Mouse (Mus musculus) thymus, adult 2 months (tissue): ENCODE measurements around the gene Tjp1. TPM values are rescaled to one million over a fixed set of nuclear protein-coding genes. Genes with fewer than 3 reads are reported as not detected.

ENCODE experiments used
- DNase-seq: peaks from one replicate; pipeline ENCODE4 v3.0.0; 2021
- H3K27ac ChIP-seq: fragments of 200-500 bp; 2 replicates; pipeline ENCODE4 v1.5.1; 2012; ENCODE audit warnings: low read length, control low read depth; ENCODE audit not compliant: control insufficient read depth, insufficient read depth
- H3K27me3 ChIP-seq: fragments of 200-500 bp; 2 replicates; pipeline ENCODE4 v1.6.1; 2012; ENCODE audit warnings: mild to moderate bottlenecking, low read length, moderate library complexity, mixed read lengths; ENCODE audit not compliant: control insufficient read depth, insufficient read depth
- H3K36me3 ChIP-seq: fragments of 200-500 bp; 2 replicates; pipeline ENCODE4 v1.6.1; 2012; ENCODE audit warnings: mild to moderate bottlenecking, low read length, moderate library complexity; ENCODE audit not compliant: control insufficient read depth, insufficient read depth
- H3K4me1 ChIP-seq: fragments of 200-500 bp; replicated peaks from 2 replicates; pipeline ENCODE4 v1.6.1; 2012; ENCODE audit warnings: low read length; ENCODE audit not compliant: control insufficient read depth, insufficient read depth
- H3K4me3 ChIP-seq: fragments of 200-500 bp; 2 replicates; pipeline ENCODE4 v1.5.1; 2012; ENCODE audit warnings: mild to moderate bottlenecking, low read length, control low read depth, moderate library complexity; ENCODE audit not compliant: control insufficient read depth, insufficient read depth
- CTCF ChIP-seq: fragments of 200-500 bp; IDR thresholded peaks from 2 replicates; pipeline ENCODE4 v1.5.1; 2012; ENCODE audit warnings: mild to moderate bottlenecking, control low read depth, low read length, moderate library complexity, borderline replicate concordance; ENCODE audit not compliant: control insufficient read depth, poor library complexity, insufficient read depth; ENCODE audit errors: extremely low read depth
- POLR2A ChIP-seq: fragments of 200-500 bp; IDR thresholded peaks from 2 replicates; pipeline ENCODE4 v1.6.1; 2012; ENCODE audit warnings: mild to moderate bottlenecking, low read length, control low read depth, moderate library complexity; ENCODE audit not compliant: control insufficient read depth, poor library complexity, insufficient read depth; ENCODE audit errors: extremely low read depth
- WGBS: fragments of 180-500 bp; shearing (Covaris S2); methylation state at CpG from one replicate; pipeline ENCODE4 v1.1.7; 2018; 5-methylcytosine and 5-hydroxymethylcytosine counted together
- polyA plus RNA-seq: library from polyadenylated mRNA; depleted of rRNA; stranded (reverse); fragments of >200 nt; gene quantifications from 2 replicates; pipeline ENCODE4 v1.2.3, GENCODE M21; 2012

Gene Tjp1
- polyA plus RNA-seq, 1 experiment = 3.6 TPM

DNA sequence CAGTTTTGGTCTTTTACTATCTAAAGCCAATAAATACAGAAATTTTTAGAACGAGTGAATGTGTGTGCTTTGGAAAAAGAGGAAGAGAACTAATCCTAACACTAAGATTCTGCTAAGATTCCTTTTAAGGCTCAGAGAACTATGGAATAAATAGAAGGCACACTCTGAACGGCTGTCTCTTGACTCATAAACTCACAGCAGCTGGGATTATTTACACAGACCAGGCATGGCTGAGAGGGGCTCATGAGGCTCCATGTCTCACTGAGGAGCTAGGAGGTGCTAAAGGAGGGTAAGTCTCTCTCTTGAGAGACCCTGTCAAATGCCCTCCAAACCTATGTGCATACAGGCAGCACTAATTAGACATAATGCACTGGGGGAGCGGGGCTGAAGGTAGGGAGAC is 167.3 kb downstream of the Tjp1 start:
- TF ChIP-seq CTCF = no peak
- no peak for TF ChIP-seq POLR2A
- H3K36me3 ChIP-seq = no peaks in the 10 kb centered on the region
- no peak overlapping the region for H3K27ac ChIP-seq
- H3K4me3 ChIP-seq = no peak overlapping the region
- H3K4me1 ChIP-seq = no peaks in the 10 kb centered on the region
- WGBS = 61% methylated on average over 3 of the region's 3 CpGs
- no peaks in the 10 kb centered on the region; the same call in 1 of the 2 replicates for H3K27me3 ChIP-seq
- DNase-seq = no peak

DNA sequence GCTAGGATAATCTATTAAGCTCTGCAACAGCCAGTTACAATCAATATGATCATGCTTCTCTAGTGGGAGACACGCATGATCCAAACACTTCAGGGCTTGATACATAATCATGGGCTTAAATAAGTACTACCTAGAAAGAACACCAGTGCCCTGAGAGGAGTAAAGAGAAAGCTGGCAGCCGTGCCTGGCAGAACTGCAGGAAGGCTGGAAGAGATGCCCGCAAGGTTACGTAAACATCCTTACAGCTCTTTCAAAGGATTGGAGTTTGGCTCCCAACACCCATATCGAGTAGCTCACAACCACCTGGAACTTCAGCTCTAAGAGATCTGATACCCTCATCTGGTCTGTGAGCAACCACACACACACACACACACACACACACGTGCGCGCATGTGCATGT is 167.8 kb downstream of the Tjp1 start:
- no peak overlapping the region for H3K4me3 ChIP-seq
- no peak overlapping the region for H3K27ac ChIP-seq
- no peaks in the 10 kb centered on the region for H3K4me1 ChIP-seq
- 80% methylated on average over 8 of the region's 8 CpGs for WGBS
- DNase-seq = no peak
- no peaks in the 10 kb centered on the region for H3K36me3 ChIP-seq
- TF ChIP-seq POLR2A (no peak), CTCF (no peak)
- H3K27me3 ChIP-seq = no peaks in the 10 kb centered on the region; the same call in 1 of the 2 replicates

DNA sequence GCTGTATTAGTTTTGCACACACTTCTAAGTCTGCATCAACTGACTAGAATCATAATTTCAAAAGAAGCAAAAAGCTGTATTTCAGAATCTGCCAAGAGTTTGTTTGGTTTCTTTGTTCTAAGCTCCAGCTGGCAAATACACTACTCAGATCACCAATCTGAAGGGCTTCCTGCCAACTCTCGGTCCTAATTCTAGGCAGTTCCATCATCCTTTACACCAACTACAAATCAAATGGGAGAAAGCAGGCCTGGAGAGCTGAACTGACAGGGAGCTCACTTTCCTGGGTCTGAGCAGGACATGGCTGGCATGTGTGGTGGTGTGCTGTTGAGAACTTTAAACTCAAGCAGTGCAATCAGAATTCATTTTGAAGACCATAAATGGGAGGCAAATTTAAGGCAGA is 170.0 kb downstream of the Tjp1 start:
- no peak overlapping the region for H3K4me3 ChIP-seq
- H3K36me3 ChIP-seq = no peaks in the 10 kb centered on the region
- DNase-seq = no peak
- 71% methylated on average over 1 of the region's 1 CpGs for WGBS
- H3K4me1 ChIP-seq = no peaks in the 10 kb centered on the region
- H3K27me3 ChIP-seq = no peaks in the 10 kb centered on the region
- no peak for TF ChIP-seq POLR2A
- no peak for TF ChIP-seq CTCF
- H3K27ac ChIP-seq = no peak overlapping the region

DNA sequence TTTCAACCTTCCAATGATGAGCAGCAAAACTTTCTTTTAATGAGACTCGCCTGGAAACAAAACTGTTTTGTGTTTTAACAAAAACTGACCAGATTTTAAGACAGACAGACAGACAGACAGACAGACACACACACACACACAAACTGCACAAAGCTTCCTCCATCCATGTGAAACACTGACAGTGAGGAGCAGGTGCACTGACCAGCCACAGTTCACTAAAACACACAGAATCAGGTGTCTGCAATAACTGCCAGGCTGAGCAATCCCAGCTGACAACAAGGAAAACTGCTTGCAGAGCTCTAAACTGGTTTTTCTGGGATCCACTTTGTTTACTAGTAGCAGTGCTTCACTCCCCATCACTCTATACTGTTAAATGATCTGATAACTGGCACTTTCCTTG is 171.4 kb downstream of the Tjp1 start:
- TF ChIP-seq CTCF (no peak), POLR2A (no peak)
- no peak overlapping the region for H3K27ac ChIP-seq
- 96% methylated on average over 1 of the region's 1 CpGs for WGBS

DNA sequence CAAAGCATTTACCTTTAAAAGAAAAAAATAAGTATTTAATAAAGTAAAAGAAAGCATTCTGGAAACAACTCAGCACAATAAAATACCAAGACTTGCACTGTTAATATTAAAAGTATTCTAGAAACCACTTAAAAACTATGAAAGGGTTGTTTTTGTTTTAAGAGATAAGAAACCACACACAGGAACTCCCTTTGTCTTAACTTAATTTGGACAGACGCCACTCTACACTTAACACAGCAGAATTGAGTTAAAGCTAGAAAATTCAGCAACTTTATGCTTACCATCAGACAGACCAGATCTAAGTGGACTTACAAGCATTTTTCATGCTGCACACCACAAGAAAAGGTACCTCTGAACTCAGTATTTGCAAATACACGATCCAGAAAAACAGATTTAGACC is 172.7 kb downstream of the Tjp1 start:
- TF ChIP-seq CTCF (no peak), POLR2A (no peak)
- DNase-seq = no peak
- Histone ChIP-seq H3K4me3 (no peak overlapping the region), H3K36me3 (no peaks in the 10 kb centered on the region), H3K27ac (no peak overlapping the region), H3K27me3 (no peaks in the 10 kb centered on the region), H3K4me1 (no peaks in the 10 kb centered on the region)
- 6% methylated on average over 2 of the region's 2 CpGs for WGBS

More for the DNA sequence above, 171.4 kb downstream of the Tjp1 start:
- no peak for DNase-seq
- no peaks in the 10 kb centered on the region for H3K27me3 ChIP-seq
- no peak overlapping the region for H3K4me3 ChIP-seq
- no peaks in the 10 kb centered on the region for H3K36me3 ChIP-seq
- H3K4me1 ChIP-seq = no peaks in the 10 kb centered on the region

DNA sequence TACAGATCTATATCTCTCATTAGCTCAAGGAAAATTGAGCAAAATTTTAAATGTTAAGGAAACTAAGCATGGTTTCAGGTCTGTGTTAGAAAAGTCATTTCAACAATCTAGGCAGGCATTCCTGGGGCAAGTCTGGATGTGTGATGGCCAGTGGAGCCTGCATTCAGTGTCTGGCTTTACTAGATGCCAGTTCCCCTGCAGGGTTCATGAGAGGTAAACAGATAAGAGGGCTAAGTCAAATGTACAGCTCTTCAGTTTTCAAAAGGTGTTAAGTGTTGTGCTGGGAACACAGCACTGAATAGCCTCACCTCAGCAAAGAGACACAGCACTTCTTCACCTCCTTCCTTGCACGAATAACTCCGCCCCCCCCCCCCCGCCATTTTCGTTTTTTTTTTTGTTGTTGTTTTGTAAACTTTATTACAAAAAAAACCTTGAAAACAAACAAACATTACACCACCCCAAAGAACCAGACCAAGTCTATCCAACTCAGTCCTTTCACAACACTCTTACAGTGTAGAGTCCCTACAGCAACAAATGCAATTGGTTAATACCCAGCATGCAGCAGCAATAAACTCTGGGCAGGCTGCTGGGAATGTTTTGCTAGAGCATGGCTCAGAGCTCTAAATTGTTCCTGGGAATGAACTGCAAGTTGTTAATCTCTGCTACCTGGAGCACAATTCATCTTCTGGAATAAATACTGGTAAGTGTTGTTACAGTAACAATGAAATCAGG is 177.1 kb downstream of the Tjp1 start:
- H3K4me3 ChIP-seq = no peak overlapping the region
- H3K27me3 ChIP-seq = no peaks in the 10 kb centered on the region
- H3K27ac ChIP-seq = no peak overlapping the region
- TF ChIP-seq CTCF (no peak), POLR2A (no peak)
- WGBS = 79% methylated on average over 4 of the region's 4 CpGs
- no peak for DNase-seq
- no peaks in the 10 kb centered on the region for H3K36me3 ChIP-seq
- no peaks in the 10 kb centered on the region for H3K4me1 ChIP-seq

GRCm38 (mm10) chr7:65348540-65348939 is 179.0 kb downstream of the Tjp1 start:
- Histone ChIP-seq H3K27ac (no peak overlapping the region), H3K4me3 (no peak overlapping the region), H3K27me3 (no peaks in the 10 kb centered on the region), H3K4me1 (no peaks in the 10 kb centered on the region), H3K36me3 (no peaks in the 10 kb centered on the region)
- TF ChIP-seq POLR2A = no peak
- TF ChIP-seq CTCF = no peak
- no peak for DNase-seq
